Mouse (Mus musculus): ENCODE measurements around the gene Chchd10.

- TF ChIP-seq CTCF (IDR thresholded peaks at IDR 0.05; ENCODE audit: borderline replicate concordance, extremely low read depth, insufficient read depth, insufficient read length) (no peak), POLR2A (IDR thresholded peaks at IDR 0.05; ENCODE audit: borderline replicate concordance, extremely low read depth, insufficient read depth, insufficient read length, poor library complexity, severe bottlenecking) (no peak)
Measured at GRCm38 (mm10) chr10:75950791-75951210, 17.9 kb downstream of the Chchd10 start.
